Mouse (Mus musculus): ENCODE measurements around the gene Hsd3b1. TPM values are rescaled to one million over a fixed set of nuclear protein-coding genes. Genes with fewer than 3 reads are reported as not detected.
"Not testable (repeated sequence)": the region's sequence is repeated elsewhere in the genome, so short reads cannot be mapped to it uniquely, and the experiment has no call there.

The Hsd3b1 gene
- total RNA-seq (2021), result not detected
- long read RNA-seq, experiment 1, result 0 reads
- long read RNA-seq, experiment 2, result 0 reads

DNA sequence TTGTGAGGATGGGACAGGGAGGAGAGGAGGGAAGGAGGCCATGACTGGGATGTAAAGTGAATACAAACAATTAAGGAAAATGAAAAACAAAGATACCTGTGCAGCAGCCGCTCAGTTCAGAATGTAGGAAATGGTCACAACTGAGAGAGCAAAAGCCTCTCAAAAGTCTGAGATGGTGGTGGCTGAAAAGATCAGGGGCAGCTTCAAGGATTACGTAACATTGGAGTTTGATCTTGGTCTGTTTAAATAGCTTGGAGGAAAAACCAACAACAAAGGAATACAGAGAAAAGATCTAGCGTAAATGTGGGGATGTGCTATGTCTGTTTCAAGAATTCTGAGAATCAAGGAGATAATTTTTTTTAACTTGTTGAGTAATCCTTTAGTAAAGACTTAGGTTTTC, at the start of gene Hsd3b1:
Hsd3b1 (minus strand) TSS at position 219 of the 400 bp plus-strand sequence.
- DNase-seq, result no peak

DNA sequence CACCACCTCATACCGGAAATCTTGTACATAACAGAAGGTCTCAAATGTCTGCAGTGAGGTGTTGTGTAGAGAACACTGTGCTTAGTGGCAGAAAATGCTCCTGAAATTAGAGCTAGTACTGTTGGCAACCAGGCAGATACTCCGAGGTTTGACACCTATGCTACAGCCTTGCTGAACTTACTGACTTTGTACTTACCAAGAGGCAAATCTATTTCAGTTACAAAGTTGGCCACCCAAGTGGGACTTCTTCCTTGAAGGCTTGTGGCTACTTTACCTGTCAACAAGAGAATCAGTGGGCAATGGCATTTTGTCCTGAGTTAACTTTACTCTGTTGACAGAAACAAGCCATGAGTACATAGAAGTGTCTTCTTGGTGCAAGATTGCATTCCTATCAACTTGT, 38.0 kb upstream of the Hsd3b1 start:
- no peak for DNase-seq

DNA sequence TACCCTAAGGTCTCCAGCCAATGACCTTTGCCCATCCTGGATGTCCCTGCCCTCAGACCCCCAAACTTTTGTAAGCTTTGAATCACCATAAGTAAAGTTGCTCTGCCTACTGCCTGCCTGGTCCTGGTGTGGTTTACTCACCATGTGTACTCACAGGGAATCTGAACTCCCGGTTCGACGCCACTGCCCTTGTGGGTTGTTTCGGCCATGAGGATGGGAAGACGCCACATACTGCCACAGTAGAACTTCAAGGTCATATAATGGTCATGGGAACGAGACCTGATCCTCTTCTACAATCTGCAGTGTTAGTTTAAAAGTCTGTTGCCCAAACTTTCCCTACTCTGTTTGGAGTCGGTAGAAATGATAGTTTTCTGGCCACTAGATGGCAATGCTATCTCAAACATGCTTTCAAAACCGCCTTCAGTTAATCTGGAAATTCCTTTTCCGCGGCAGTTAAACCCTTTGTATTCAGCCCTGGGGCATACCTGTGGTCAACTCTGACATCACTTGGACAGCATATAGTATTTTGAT, 35.5 kb upstream of the Hsd3b1 start:
- DNase-seq, result no peak

DNA sequence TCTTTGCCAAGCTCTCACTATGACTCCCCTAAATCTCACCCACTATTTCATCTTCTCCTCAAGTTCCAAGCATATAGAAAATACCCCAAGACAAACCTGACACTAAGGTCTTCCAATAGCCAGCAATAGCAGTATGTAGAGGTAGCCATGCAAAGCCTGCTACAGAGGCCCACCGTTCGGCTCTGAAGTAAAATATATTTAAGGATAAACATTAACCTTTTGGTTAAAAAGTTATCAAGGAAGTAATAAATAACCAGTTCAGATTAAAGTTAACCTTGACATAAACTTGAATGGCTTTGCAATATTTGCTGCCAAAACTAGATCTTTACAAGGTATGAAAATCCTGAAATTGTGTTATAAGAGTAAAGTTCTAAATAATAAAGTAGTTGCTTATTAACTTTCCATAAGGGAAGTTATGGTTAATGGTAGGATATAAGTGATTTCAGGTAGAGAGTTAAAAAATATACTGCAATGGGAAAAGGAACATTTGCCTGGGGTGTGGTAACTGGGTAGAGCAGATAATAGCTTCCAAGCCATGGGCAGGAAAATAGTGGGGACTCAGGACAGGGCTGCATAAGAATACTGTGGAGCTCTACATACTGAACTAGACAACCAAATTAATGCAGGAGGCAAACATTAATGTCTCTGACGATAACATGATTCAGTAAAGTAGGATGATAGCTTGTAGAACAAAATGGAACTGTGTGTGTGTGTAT, 33.6 kb upstream of the Hsd3b1 start, which contains the start of gene Hao2:
Hao2 (minus strand) TSS at position 183 of the 716 bp plus-strand sequence.
- DNase-seq, result no peak

DNA sequence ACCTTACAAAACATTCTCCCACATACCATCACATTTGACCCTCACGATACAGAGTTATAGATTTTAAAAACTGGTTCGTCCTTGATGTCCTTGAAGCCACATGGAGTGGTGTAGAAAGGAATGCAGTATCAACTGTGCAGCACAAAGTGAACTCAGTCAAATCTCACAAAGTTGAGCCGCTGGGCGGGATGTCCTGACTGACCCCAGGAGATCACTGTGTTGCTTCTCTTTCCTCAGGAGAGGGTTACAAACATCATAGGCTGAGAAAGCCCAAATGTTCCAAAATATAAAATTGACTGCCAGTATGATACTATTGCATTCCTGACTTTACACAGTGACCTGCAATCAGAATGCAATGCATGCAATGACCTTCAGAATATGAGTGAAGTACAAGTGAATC, 30.8 kb upstream of the Hsd3b1 start:
- DNase-seq, result no peak

DNA sequence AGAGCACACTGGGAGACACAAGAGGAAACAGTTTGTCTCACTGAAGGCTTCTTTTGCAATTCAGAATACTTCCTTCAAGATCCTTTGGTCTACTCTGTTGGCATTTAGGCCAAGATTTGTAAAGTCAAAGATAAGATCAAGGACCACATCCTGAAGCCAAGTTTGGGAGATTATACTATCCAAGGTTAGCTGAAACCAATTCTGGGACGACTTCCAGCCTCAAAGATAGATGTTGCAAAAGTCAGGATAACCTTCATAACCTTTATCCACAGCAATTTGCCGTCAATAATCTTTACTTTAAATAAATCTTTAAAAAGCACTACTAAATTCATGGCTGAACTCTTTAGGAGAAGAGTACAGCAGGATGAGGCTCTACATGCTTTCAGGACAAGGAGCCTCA, 28.6 kb upstream of the Hsd3b1 start:
- DNase-seq, result no peak

DNA sequence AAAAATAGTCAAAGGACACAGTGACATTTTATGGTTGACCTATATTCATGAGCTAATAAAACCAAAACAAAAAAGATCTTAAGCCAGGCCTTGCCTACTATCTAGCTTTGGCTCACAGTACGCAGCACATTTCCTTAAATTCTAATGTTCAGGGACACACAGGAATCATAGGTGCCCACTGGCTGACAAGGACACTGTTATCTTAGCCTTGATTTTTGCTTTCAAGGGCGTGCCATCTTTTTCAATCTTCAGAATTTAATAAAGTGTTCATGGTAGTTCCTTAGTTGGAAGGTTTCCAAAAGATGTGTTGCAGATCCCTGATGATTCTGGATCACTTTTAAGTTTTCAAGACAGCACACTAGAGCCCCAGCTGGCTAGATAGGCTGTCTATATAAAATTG, 21.2 kb upstream of the Hsd3b1 start:
- DNase-seq, result no peak

DNA sequence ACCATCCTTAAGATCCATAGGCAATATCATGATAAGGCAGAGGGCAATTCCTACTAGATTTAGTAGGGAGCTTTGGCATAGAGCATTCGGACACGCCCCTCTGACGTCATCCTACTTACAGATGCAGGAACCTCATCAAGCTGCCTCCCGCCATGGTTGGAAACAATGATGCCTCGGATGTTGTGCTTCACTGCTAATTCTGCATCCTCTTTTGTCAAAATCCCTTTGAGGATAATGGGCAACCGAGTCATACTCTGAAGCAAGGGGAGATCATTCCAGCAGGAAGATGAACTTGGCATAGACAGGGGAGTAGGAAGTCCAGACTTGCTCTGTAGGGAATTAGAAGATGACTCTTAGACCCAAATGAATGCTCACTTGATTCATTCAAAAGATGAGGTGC, 20.6 kb upstream of the Hsd3b1 start:
- no peak for DNase-seq

DNA sequence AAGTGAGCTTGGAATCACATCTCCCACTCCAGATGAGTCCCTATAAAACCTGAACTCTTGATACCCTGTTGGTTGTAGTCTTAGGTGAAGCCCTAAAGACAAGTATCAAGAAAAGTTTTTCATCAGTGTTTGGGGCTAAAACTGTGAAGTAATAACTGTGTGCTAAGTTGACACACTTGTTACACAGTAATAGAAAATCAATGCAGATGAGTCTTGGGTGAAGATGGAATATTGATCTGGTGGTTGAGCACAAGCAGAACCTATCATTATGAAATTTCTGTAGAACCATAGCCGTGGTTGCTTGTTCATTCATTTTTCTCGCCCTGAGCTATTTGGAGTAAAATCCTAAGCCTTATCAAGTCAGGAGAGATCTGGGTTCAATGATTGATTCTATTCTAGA, 8.6 kb upstream of the Hsd3b1 start:
- no peak for DNase-seq

DNA sequence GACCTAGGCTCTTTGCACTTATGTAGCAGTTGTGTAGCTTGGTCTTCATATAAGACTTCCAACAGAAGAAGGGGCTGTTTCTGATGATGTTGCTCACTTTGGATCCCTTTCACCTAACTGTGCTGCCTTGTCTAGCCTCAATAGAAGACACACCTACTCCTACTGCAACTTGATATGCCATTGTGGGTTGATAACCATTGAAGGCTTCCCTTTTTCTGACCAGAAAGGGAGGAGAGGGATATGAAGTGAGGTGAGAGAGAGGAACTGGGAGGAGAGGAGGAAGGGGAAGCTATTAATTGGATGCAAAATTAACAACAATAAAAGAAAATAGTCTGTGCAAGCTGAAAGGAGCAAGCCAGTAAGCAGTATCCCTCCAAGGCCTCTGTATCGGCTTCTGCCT, 3.2 kb upstream of the Hsd3b1 start:
- no peak for DNase-seq

DNA sequence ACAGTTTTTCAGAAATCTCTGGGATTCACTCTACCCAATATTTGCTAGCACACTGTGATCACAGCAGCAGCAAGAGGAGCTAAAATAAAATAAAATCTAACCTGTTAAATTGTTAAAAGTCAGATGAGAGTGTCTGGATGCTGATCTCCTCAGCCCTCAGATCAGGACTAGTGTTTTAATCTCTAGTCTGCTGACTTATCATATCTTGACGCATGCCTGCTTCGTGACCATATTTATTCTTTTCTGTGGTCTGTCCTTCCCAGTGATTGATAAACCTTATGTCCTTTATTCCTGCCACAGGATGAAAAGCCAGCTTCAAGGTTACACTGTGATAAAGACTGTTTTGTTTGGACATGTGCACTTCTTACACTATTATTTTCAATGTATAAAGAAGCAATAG, 1.5 kb downstream of the Hsd3b1 start:
- DNase-seq, result no peak

DNA sequence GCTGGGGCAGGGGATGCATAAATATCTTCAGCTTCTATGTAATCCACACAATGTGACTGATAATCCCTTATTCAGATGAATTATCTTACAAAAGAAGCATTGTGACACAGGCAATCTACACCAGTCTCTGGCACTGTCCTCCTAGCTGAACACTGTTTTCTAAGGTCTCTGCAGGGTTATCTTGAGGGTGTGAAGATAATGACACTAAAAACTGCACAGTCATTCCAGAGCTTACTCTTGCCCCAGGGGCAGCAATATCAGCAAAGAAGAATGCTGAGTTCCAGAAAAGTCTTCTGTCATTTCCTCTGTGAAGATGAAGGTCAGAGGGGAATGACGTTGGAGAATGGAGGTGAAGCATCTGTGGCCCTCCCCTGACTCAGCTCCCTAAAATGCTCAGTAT, 2.7 kb downstream of the Hsd3b1 start:
- DNase-seq, result no peak

DNA sequence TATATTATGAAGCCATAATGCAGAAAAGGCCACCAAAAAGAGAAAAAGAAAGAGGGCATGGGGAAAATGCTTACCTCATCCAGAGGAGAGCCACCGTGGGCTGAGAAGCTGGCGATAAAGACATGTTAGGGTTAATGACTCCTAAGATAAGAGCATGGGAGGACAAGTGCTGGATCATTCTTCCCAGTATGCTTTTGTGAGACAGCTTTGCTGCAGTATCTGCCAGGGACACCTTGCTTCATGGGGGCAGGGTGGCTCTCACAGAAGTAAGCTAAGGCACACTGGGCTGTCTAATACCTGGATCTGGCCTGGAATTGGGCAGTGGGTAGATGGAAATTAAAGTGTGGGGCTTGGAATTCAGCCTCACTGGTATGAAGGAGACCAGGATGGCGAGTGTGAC, 4.4 kb downstream of the Hsd3b1 start:
- DNase-seq, result no peak

DNA sequence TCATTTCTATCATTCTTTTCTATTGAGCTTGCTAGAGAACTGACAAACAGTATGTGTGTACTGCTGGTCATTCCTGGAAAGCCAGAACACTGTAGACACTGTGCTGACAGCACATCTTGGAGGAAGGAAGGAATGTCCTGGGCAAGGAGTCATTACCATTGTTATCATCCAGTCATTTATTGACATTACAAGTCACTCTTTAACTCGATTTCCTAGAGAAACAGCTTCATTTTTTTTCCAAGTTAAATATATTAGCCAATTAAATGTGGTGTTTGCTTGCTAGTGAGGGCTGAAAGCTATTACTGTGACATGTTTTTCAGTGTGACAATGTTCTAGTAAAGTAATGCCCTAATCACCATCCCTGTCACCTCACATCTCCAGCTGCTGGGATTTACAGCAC, 5.9 kb downstream of the Hsd3b1 start:
- no peak for DNase-seq

DNA sequence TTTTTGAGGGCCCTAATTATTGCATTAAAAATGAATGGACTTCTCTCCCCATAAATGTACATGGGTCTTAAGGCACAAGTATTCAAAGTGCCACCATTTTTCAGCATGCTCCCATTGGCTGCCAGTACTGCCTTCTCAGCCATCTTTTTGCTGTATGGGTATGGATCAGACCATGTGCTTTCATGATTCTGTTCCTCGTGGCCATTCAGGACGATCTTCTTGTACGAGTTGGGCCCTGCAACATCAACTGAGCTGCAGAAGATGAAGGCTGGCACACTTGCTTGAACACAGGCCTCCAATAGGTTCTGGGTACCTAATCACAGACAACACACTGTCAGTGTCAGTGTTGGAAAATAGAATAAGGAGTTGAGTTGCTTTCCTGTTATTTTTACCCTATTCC, 6.5 kb downstream of the Hsd3b1 start:
- no peak for DNase-seq

DNA sequence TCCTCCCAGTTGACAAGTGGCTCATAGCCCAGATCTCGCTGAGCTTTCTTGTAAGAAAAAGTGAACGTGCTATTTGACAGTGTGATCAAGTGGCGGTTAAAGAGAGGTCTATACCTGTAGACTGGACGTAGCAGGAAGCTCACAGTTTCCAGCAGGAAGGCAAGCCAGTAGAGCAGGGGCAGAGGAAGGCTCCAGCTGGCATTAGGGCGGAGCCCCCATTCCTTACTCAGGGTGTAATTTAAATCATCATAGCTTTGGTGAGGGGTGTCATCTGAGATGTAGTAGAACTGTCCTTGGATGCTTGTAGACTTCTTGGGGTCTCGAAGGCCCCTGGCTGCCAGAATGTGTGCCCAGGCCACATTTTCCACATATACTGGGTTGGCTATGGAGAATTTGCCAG, 7.0 kb downstream of the Hsd3b1 start:
- DNase-seq, result no peak

DNA sequence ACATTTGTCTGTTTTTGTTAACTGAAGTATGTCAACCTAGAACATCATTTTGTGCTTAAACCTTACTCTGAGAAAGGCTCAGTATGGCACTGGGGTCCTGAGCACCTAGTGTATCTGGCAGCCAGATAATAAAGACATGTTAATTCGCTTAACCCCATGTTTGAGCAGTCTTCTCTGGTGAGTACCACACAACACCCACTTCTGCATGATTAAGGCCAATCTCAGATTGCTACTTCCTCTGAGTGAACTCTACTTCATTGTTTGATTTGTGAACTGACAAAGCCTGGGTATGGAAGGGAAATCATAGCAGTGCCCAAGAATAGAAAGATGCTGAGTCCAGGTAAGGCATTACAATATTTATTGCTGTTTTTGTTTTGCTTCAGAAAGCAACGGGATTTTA, 7.7 kb downstream of the Hsd3b1 start:
- no peak for DNase-seq

DNA sequence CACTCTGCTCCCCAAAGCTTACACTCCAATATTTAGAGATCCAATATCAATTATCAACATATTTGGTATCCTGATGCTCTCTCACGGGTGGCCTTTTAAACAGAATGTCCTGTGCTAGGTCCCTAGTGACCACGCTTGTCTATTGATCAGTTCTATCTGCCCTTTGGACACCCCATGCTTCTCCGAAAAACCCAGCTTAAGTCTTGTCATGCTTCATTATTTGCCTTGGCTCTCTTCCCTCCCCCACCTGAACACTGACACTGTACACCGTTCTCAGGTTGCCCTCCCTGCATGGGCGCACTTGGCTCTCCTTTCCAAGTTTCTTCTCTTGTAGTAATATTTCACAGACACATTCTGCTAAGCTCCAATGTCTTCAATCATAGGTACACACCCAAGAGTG, 9.3 kb downstream of the Hsd3b1 start:
- no peak for DNase-seq

DNA sequence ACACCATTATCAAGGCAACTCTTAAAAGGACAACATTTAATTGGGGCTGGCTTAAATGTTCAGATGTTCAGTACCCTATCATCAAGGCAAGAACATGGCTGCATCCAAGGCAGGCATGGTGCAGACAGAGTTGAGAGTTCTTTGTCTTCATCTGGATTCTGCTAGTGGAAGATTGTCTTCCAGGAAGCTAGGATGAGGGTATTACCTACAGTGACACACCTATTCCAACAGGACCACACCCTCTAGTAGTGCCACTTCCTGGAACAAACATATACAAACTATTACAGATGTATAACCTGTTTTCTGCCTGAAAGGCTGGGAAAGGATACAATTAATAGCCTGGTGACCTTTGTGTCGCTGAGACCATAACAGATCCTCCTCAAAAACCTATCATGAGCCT, 10.7 kb downstream of the Hsd3b1 start:
- DNase-seq, result no peak

DNA sequence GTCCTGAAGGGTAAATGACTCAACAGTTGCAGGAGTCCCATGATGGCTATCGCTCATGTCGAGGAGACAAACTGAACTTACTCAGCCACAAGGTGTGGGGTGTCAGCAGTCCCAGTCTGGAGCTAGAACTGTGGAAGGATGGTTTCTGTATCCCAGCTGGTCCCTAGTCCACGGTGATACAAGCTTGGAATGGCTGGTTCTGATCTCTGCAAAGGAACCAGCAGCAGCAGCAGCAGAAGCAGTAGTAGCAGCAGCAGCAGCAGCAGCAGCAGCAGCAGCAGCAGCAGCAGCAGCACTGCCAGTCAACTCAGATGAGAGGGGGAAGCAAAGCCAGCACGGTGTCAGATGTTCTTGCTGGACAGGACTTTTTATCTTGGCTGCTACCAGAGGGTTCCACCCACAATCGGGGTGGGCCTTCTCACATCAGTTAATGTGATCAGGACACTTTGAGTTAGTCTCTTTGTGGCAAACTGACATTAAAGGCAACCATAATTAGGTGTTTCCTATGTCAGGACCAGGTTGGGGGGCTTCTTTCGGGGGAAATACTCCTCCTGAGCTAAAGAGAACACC, 45.4 kb downstream of the Hsd3b1 start, which contains the start of gene Hsd3b6:
Hsd3b6 (minus strand) TSS at position 343 of the 570 bp plus-strand sequence.
- DNase-seq, result no peak

DNA sequence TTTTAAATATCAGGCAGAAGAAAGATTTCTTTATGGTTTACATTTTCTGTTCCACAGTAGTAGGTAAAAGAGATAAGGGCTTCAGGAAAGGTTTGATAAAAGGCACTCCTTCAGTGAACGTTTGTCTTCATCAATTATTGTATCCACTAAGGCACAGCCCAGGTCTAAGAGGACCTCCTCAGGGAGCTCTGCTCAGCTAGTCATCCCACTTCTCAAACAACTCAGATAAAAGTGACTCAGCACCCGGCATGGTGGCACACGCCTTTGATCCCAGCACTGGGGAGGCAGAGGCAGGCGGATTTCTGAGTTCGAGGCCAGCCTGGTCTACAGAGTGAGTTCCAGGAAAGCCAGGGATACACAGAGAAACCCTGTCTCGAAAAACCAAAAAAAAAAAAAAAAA, 46.9 kb downstream of the Hsd3b1 start:
- DNase-seq, result not testable (repeated sequence)

DNA sequence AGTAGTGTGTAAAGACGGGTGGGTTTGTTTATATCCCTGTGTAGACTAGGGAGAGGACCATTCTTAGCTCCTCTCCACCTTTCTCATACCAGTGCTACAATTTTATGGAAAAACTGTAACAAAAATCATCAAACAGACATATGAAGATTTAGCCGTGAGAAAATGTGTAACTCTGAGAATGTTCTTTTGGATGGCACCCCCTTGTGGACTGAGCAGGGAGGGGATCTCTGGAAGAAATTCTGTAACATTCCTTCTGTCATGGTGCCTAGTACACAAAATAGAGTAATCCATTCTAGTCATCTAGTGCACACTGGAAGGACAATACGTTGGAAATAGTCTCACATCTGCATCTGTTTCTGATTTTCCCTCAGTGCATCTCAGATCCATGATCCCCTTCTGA, 54.6 kb downstream of the Hsd3b1 start:
- DNase-seq, result not testable (repeated sequence)
